Mouse (Mus musculus): ENCODE measurements around the gene Nt5dc1.

- TF ChIP-seq EP300 (IDR thresholded peaks at IDR 0.05; ENCODE audit: low read depth) (no peak), CTCF (IDR thresholded peaks at IDR 0.05; ENCODE audit: low read depth) (no peak)
These were observed 101.7 kb downstream of the Nt5dc1 start for GRCm38 (mm10) chr10:34316571-34317216.

All from heart, postnatal 0 days (tissue).